Mouse (Mus musculus) cerebellum, postnatal 36 days (tissue): ENCODE data around the gene Iyd.
"Not testable (repeated sequence)": the region's sequence is repeated elsewhere in the genome, so short reads cannot be mapped to it uniquely, and the experiment has no call there.

Source experiments
- DNase-seq, 2 experiments: peaks; one replicate each; pipeline ENCODE4 v3.0.0; 2021 to 2022; ENCODE audit warnings: mixed read lengths in 2 of 2

The Iyd gene

DNA sequence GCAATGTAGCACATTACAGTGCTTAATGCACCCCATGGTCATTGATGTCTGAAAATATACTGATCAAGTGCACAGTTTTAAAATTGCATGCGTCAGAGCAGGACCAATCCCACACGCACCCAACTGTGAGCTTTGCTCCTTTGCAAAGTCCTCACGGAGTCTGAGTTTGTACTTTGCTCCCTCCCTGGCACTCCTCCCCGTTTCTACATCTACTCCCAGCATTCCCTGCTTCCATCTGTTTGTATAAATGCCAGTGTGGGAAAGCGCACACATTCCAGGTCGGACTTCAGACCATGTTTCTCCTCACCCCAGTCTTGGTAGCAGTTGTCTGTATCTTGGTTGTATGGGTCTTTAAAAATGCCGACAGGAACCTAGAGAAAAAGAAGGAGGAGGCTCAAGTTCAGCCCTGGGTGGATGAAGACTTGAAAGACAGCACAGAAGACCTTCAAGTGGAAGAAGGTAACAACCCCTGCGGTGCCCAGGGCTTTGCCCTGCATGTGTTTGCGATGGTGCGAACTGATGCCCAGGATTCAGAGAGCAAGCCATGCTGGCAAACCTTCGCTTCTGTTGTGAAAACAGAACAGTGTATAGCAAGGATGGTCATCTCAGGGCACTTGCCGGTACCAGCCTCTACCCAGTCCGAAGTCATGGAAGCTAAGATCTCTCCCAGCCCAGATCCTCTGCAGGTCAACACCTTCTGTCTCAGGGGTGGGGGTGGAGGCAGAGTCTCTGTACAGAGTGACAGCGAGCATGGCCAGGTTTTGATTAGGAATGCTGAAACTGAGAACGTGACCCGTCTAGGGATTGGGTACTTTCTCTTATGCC lies at the start of gene Iyd:
Iyd (plus strand) TSS at position 238 of the 825 bp plus-strand sequence.
- peak in 1 of 2 experiments; percentile 13 for DNase-seq

DNA sequence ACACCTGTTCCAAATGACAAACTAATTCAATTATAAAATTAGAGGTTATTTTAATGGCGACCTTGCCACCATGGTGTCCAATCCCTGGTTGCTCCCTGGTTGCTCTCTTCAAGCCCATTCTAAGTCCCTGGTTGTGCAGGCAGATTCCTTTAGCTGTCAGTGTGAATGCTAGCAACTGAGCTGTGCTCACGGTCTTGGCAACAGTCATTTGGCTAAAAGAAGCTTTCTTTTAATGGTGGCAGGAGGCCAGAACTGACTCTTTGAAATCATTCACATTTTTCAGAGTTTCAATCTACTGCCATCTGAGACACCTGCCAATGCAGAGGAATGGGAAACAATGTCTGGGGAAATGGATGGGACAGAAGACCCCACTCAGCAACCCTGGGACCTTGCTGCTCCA lies 43.2 kb upstream of the Iyd start:
- no peak for DNase-seq

DNA sequence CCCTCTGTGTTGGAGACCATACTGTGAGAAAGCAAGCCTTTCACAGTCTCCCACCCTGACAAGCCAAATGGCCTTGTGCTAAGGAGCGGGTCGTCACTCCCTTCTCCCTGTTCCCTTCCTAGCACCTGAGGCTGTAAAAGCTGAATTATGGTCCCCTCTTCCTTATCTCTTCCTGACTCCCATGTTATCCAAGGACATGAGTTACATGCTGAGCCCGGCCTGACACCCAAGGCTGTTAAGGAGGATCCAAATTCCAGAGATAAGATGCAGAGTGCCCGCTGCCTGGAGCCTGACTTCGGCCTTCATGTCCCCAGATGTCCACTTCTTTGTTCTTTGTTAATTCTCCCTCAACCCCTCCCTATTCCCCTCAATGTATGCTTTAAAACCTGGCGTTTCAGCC lies 39.2 kb upstream of the Iyd start:
- DNase-seq, result not testable (repeated sequence)

DNA sequence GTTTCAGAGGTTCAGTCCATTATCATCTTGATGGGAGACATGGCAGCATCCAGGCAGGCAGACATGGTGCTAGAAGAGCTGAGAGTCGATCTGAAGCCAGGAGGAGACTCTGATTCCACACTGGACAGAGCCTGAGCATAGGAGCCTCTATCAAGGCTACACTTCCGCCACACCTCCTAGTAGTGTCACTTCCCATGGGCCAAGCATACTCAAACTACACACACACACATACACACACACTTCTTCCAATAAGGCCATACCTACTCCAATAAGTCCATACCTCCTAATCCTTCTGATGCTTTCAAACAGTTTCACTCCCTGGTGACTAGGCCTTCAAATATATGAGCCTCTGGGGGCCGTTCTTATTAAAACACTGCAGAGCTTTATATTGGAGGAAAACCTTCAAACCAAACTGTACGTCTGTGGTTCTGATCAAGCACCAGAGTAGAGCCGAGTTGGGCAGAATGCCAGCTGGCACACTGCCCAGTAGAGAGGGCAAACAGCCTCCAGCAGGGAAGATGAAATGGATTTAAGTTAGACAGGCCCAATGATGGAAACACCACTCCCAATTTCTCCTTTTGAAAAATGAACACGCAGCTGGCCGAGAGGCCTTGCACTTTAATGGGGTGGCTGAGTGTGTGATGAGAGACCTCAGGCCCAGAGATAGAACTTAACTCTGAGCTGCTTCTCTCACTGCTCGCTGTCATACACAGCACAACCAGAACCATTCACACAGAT lies 32.4 kb upstream of the Iyd start:
- DNase-seq, result peak; percentile 35 to 57

DNA sequence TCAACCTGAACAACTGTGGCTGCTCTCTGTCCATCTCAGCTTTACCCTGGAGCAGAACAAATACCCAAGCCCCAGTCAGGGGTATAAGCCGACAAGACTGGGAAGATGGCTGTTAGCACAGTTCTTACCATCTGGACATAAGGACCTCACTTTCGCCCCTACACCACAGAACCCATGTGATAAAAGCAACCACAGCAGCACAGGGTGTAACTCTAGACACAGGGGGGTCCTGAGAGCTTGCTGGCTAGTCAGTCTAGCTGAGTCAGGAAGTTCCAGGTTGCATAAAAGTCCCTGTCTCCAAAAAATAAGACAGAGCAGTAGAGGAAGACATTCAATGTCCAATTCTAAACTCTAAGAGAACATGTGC lies 31.8 kb upstream of the Iyd start:
- no peak for DNase-seq

DNA sequence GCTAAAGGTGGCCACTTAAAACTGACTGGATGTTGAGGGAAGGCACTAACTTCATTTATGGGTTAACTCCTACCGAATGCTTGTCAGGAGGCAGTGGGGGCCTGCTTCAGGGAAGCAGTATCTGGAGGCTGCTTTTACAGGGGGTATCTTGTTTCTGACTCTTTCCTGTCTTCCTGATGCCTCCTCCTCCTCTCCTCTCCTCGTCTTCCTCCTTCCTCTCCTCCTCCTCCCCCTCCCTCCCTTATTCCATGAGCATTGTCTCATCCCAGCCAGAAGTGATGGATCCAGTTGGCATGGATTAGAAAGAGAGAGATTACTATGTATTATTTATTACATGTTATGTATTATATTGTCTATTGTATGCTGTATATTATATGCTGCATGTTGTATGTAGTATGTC lies 31.3 kb upstream of the Iyd start:
- no peak for DNase-seq

DNA sequence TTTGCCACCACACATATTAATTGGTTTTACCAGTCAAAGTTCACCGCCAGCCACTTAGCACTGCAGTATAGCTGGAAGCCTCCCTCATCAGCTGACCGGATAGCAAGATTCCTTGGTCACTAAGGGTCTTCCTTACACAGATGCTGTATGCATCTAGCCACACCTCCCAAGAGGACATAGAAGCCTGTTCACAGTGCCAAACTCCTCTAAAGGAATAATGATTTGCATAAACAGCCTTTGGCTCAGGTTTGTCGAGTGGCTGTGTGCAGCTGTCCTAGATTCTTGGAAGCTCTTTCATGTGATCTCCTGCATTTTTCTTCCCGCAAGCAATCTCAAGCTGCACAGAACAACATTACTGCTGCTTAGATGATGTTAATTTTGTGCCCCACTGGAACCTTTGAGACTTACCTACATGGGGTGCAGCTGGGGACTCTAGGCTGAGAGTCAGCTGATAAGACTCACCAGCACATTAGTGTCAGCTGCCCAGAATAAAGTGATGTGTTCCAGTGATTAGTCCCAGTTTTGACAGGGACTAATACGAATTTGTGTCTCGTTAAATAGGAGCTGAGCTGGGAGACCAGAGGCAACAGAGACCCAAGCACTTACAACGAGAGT lies 30.3 kb upstream of the Iyd start:
- no peak for DNase-seq

DNA sequence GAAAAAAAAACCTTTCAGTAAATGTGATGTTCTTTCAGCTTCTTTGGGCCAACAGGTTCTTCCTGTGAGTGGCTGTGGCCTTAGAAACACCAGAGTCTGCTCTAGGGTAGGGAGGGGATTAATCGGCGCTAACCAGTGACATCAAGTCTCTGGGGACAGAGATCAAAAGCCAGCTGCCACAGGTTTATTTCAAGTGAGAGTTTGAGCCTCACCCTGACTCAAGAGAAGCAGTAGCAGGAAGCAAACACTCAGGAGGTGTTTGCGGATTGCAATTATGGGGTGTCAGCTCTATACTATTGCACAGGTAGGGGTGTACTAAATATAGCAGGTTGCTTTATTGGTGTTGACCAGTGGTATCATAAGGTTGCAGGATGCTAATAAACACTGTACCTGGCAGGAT lies 29.6 kb upstream of the Iyd start:
- DNase-seq, result no peak

DNA sequence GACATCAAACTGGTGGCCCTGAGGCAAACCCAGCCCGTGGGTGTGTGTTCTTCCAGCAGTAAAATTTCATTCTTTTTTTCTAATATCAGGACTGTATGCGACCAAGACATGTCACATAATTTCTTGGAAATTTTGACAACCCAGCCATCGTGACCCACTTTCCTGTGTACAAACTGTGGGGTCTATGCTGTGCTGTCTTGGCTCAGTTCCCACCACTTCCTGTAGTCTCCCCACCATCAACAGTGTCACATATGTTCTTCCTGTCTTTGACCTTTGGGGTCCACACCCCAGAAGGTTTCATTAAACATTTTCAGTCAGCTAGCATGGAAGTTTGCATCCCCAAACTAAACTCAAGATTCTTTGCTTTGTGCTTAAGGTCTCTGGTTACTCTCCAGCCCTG lies 28.6 kb upstream of the Iyd start:
- DNase-seq, result no peak

DNA sequence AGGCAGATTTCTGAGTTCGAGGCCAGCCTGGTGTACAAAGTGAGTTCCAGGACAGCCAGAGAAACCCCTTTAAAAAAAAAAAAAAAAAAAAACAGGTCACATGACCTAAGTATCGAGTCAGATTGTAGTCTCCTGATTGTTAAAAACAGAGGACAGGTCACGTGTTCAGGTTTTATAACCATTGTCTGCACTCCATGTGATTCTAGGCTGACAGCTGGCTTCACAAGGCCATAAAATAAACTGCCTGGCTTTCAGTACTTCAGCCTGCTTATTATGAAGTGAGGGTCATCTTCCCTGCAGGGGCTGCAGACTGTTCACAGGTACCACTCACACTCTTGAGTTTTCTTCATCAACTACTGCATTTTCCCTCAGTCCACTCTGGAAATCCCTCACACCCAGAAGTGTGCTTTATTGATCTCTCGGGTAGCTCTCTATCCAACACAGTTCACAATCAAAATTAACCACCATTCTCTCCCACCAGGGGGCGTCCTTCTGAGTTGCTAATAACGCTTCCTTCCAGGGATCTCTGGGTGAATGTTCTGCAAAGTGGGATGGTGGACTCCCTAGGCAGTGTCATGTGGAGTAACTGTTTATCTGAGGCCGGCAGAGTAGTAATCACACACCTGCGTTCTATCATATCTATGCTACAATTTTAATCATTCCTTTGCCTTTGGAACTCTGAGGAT lies 27.3 kb upstream of the Iyd start:
- peak in 1 of 2 experiments; percentile 16 for DNase-seq

DNA sequence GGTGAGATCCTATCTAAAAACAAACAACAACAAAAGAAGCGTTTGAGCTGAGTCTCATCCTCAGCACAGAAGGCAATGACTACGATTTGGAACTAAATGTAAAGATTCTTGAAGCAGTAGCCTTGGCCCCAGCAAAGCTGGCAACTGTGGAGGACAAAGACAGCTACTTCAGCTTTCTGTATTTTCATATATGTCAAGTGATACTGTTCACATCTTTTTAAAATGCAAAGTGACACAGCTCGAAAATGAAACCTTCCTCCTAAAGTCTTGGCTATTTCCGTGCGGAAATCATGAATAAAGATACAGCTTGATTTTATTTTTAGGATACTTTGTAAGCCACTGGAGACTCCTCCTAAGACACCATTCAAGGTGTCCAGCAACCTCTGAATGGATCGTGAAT lies 26.1 kb upstream of the Iyd start:
- no peak for DNase-seq

DNA sequence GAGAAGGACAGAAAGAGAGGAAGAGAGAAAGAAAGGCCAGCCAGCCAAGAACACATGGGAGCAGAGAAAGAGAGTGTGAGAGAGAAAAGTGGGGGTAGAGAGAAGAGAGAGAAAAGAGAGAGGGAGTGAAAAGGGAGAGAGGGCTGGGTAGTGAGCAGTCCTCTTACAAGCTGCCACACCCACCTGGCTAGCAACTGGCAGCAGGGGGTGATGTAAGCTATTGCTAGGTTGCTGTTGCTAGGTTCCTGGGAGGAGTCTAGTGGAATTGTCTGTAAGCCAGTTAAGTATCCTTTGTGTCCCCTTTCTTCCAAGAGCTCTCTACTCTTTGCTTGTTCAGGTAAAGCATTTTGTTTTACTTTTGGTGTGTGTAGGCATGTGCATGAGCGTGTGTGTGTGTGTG lies 25.4 kb upstream of the Iyd start:
- DNase-seq, result no peak

DNA sequence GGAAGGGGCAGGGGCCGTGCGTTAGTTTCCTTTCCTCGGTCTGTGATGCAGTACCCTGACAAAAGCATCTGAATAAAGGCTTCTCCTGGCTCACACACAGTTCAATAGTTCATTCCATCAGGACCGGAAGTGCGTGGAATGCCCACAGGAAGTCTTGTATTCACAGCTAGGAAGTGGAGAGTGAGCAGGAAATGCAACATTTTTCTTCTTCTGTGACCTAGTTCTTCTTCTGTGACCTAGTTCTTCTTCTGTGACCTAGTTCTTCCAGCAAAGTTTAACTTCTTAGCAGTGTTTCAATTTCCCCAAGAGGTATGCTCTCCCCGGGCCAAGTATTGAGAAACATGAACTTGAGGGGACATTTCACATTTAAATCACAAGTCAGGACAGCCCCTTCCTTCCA lies 23.6 kb upstream of the Iyd start:
- DNase-seq, result no peak

DNA sequence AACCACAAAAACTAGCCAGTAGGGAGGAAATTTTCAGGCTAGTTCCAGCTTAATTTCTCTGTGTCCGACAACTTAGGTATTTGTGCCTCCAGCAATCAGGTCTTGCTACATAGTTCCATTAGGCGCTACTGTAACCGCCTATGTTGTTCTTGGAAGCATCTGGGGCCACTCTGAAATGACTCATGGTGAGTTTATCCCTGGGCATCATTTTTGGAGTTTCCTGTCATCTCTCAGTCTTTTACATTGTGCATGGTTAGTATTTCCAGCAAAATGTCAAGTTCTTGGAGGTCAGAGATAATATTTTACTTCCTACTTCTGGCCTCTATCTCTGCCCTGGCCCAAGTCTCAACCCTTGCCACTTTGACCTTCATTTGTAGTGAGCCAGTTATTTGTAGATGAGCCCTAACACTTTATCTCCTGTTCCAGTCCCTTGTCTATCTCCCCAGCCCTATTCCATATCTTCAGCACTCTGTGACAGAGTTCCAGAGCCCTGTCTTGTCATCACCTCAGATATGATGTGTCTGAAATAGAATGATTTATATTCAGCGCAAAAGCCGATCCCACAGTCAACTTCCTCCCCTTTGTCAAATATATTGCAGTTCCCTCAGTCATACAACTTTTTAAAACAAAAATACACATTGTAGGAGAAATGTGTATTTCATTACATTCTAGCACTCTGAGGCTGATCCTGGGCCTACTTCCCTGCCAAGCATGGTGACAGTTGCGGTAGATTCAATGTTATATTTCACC lies 16.8 kb upstream of the Iyd start:
- DNase-seq, result no peak

DNA sequence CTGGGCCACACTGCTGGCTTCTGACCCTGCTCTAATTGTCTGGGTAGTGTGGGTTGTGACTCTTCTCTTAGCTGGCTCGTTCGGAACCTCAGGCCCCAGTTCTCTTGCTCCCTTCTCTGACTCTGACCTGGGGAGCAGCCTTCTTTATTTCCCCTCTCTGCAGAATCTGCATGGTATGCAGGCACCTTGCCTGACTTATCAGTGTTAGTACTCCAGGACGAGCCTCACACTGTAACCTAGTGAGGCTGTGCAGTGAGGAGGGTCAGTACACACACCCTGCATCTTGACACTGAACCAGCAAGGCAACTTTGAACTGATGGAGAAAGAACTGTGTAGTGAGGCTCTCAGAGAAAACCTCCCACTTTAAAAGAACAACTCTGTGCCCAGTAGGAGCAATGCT lies 15.5 kb upstream of the Iyd start:
- no peak for DNase-seq

DNA sequence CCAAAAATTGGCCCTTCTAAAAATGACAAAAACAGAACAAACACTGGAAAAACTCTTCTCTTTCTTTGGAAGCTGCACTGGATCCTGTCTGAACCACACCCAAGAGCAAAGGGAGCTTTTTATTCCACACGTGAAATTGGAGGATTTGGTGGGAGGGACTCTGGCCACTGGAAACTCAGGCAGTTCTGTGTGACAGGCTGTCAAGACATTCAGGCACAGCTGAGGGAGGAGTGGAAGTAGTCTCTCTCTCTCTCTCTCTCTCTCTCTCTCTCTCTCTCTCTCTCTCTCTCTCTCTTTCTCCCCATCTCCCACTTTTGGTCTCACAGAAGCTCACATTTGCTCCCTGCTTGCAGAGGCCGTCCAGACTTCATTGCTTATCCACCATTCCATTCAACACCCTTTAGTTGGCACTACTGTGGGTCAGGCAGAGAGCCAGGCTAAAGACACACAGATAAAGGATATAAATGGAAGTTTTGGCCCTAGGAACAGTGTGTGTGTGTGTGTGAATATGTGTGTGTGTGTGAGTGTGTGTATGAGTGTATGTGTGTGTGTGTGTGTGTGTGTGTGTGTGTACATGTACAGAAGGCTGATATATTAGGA lies 14.5 kb upstream of the Iyd start:
- DNase-seq, result no peak

DNA sequence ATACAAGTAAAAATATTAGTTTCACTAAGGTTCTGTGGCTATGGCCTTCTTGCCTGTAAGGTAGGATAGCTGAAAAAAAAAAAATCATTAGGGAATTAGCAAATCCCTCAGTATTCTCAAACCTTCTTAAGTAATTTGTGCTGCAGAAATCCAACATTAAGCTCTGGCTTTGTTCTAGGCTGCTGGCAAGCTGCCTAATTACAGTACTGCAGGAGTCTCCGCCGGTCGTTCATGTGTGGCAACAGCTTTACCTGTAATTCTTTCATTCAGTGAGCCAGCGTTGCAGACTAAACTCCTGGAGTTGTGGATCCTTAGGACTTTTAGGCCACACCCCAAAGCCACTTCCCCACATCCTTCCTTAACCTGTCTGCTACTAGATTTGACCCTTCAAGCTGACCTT lies 10.2 kb upstream of the Iyd start:
- peak in 1 of 2 experiments; percentile 21 for DNase-seq

DNA sequence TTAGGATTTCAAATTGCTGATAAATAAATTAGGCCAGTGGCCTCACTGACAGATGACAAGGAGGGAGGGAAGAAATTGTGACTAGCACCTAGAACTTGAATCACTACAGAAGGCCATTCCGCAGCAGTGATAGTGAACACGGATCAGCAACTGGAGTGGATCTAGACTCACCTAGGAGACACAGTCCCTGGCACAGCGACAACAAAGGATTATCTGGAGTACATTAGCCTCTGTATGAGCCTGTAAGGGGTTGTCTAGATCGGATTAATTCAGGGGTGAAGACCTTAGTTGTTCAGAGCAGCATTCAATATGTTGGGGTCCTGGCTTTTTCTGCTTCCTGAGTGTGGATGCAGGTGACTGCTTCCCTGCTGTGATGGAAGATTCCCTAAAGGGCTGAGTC lies 9.4 kb upstream of the Iyd start:
- DNase-seq, result no peak

DNA sequence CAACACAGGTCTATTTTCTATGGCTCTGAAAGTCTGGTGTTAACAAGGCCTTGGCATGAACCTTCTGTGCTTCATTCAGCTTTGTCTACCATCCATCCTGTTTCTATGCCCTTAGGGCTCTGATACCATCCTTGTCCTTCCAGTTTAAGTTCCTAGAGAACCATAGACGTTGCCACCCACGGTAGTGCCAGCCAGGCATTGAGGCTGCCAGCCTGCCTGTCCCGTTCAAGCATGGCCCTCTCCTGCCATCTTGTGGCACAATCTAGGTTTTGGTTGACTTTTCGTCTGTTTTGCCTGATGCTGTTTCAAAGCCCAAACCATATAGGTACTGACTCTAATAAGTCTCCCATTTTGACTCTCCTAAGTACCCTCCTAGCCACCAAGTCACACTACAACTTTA lies 8.7 kb upstream of the Iyd start:
- DNase-seq, result peak; percentile 75 to 85

DNA sequence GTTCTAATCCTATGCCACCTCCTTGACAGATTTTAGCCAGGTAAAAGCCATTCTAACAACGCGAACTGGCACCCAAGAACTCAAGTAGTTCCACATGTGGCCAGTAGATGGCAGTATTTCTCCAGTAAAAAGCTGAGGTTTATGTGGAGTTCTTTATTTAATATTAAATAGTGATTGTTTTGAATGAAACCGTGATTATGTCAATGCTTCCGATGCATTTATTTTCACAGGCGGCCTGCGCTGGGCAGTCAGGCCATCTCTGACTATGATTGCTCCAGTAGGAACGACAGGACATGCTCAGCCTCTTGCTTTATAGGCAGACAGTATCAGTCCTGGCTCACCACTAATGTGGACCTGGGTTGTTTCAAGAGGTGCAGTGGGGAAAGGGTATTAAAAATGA lies 5.6 kb upstream of the Iyd start:
- DNase-seq, result peak; percentile 46 to 73

DNA sequence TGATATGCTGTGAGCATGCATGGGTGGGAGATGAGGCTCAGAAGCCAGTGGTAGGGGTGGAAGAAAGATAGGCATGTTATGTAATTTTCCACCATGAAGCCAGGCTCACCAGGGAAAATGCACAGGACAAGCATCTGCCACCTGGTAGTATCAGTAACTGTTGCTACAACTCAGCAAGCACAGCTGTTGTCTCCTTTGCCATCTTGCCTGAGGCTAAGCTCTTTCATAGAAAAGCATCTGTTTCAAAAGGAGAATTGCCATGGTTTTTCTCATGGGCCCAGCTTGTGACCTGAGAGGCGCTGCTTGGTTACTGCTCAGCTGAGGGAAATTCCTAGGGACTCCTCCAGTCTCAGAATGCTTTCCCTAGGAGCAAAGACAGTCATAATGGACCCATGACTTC lies 3.7 kb upstream of the Iyd start:
- DNase-seq, result no peak

DNA sequence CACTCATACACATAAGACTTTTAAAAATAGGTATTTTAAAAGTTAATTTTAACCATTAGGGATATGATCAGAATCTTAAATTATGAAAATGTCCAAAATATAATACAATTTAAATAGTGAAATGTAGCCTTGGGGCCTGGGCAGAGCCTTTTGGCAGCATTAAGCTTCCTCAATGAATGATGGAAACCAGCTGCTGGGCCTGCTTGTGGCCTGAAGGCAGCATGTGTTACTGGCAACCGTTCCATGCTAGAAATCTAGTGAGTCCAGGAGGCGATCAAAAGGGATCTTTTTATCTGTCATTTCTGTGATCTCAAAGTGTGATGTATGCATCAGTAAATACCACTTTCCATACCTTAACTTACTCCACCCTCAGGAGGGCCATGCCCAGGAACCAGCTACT lies 9.3 kb downstream of the Iyd start:
- no peak for DNase-seq
